Mouse (Mus musculus): ENCODE results near the gene Crat. TPM values are rescaled to one million over a fixed set of nuclear protein-coding genes. Genes with fewer than 3 reads are reported as not detected.

Gene Crat
- total and polyA plus RNA-seq, 2 experiments from 2014 or later: 27.6 to 51.5 TPM

GRCm38 (mm10) chr2:30384814-30385213 is 30.8 kb downstream of the Crat start:
- WGBS: 75% methylated on average over 5 of the region's 5 CpGs
- Histone ChIP-seq H3K9ac (replicated peaks; ENCODE audit: low read length) (no peak overlapping the region), H3K36me3 (ENCODE audit: insufficient read depth, low read length) (peaks cover 38% of the 10 kb centered on the region), H3K4me2 (ENCODE audit: low read depth, low read length) (no peak overlapping the region), H3K9me3 (ENCODE audit: low read length) (no peaks in the 10 kb centered on the region), H3K4me3 (ENCODE audit: low read length) (no peak overlapping the region), H3K4me1 (ENCODE audit: insufficient read depth, low read length) (no peaks in the 10 kb centered on the region), H3K27ac (no peak overlapping the region), H3K27me3 (ENCODE audit: insufficient read depth, low read length) (no peaks in the 10 kb centered on the region)
- no peak for TF ChIP-seq CTCF (IDR thresholded peaks at IDR 0.05; ENCODE audit: low read depth)
- ATAC-seq (no peak), DNase-seq (ENCODE audit: low spot score) (no peak)

GRCm38 (mm10) chr2:30381377-30381725 is 34.3 kb downstream of the Crat start:
- Histone ChIP-seq H3K27me3 (ENCODE audit: insufficient read depth, low read length) (no peaks in the 10 kb centered on the region), H3K4me2 (ENCODE audit: low read depth, low read length) (no peak overlapping the region), H3K9ac (replicated peaks; ENCODE audit: low read length) (no peak overlapping the region), H3K4me3 (ENCODE audit: low read length) (no peak overlapping the region), H3K9me3 (ENCODE audit: low read length) (no peaks in the 10 kb centered on the region), H3K36me3 (ENCODE audit: insufficient read depth, low read length) (peaks cover 66% of the 10 kb centered on the region), H3K4me1 (ENCODE audit: insufficient read depth, low read length) (no peaks in the 10 kb centered on the region), H3K27ac (no peak overlapping the region)
- TF ChIP-seq CTCF (IDR thresholded peaks at IDR 0.05; ENCODE audit: low read depth): no peak
- ATAC-seq: no peak
- WGBS: 92% methylated on average over 4 of the region's 4 CpGs
- DNase-seq (ENCODE audit: low spot score): no peak

DNA sequence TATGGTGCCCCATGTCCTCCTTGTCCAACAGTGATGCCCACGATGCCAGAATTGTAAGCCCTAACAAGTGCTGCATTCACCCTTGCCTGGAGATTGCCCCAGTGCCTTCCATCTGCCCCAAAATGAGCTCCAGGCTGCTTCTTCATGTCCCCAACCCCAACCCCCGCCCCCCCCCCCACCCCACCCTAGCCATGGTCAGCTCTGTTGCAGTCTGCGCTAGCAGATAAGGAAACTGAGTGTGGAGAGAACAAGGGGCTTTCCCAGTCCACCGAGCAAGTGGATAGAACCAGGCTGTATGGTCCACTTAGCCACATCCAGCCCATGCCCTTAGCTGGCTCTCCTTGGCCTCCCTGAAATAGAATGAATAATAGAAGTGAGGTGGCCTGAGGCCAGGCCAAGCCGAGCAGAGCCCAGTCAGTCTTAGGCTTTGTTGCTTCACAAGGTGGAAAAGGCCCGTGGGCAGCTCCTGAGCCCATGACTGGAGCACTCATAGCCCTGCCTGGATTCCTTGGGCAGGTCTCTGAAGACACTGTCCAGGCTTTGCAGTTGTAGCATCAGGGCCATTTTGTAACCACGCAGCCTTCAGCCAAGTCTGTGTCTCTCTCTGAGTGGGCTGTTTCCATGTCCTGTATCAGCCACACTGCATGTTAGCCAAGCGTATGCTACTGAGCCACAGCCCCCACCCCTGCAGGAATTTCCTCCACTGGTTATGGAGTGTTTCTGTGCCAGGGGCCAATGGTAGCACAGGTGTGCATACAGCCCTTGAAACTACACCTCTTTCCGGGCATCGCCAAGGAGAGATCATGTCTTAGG is 34.8 kb downstream of the Crat start:
- DNase-seq (ENCODE audit: low spot score) (no peak), ATAC-seq (no peak)
- Histone ChIP-seq H3K27ac (no peak overlapping the region), H3K4me2 (ENCODE audit: low read depth, low read length) (no peak overlapping the region), H3K4me1 (ENCODE audit: insufficient read depth, low read length) (no peaks in the 10 kb centered on the region), H3K9me3 (ENCODE audit: low read length) (no peaks in the 10 kb centered on the region), H3K4me3 (ENCODE audit: low read length) (no peak overlapping the region), H3K36me3 (ENCODE audit: insufficient read depth, low read length) (peaks cover 71% of the 10 kb centered on the region), H3K9ac (replicated peaks; ENCODE audit: low read length) (no peak overlapping the region), H3K27me3 (ENCODE audit: insufficient read depth, low read length) (no peaks in the 10 kb centered on the region)
- 92% methylated on average over 10 of the region's 10 CpGs for WGBS
- TF ChIP-seq CTCF (IDR thresholded peaks at IDR 0.05; ENCODE audit: low read depth): no peak

- H3K4me2 ChIP-seq (ENCODE audit: low read depth, low read length): no peak overlapping the region
- DNase-seq (ENCODE audit: low spot score) (no peak), ATAC-seq (no peak)
- no peak overlapping the region for H3K4me3 ChIP-seq (ENCODE audit: low read length)
- H3K27me3 ChIP-seq (ENCODE audit: insufficient read depth, low read length): no peaks in the 10 kb centered on the region
- TF ChIP-seq CTCF (IDR thresholded peaks at IDR 0.05; ENCODE audit: low read depth): no peak
- no peaks in the 10 kb centered on the region for H3K9me3 ChIP-seq (ENCODE audit: low read length)
- no peak overlapping the region for H3K27ac ChIP-seq
- H3K9ac ChIP-seq (replicated peaks; ENCODE audit: low read length): no peak overlapping the region
- H3K36me3 ChIP-seq (ENCODE audit: insufficient read depth, low read length): peaks cover 64% of the 10 kb centered on the region
- WGBS: 86% methylated on average over 7 of the region's 7 CpGs
- H3K4me1 ChIP-seq (ENCODE audit: insufficient read depth, low read length): no peaks in the 10 kb centered on the region
These were observed 36.3 kb downstream of the Crat start for GRCm38 (mm10) chr2:30379307-30379706.

DNA sequence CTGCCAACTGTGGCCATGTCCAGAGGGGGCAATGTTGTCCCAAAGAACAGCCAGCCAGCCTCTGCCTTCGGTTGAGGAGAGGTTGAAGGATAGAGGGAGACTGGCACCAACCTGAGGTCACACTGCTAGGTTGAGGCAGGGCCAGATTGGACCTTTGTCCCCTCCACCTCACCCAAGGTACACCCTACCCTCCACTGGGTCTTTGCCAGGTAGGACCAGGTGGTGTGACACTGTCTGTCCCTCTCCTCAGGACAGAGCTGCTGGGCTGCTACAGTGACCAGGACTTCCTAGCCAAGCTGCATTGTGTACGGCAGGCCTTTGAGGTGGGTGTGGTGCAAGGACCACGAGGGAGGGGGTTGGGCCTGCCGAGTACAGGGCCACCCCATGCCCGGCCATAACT is 37.9 kb downstream of the Crat start:
- WGBS: 91% methylated on average over 5 of the region's 5 CpGs
- DNase-seq (ENCODE audit: low spot score): no peak
- H3K9me3 ChIP-seq (ENCODE audit: low read length): no peaks in the 10 kb centered on the region
- no peak overlapping the region for H3K9ac ChIP-seq (replicated peaks; ENCODE audit: low read length)
- H3K4me1 ChIP-seq (ENCODE audit: insufficient read depth, low read length): no peaks in the 10 kb centered on the region
- no peak for ATAC-seq
- H3K4me3 ChIP-seq (ENCODE audit: low read length): no peak overlapping the region
- no peak for TF ChIP-seq CTCF (IDR thresholded peaks at IDR 0.05; ENCODE audit: low read depth)
- no peak overlapping the region for H3K27ac ChIP-seq
- H3K27me3 ChIP-seq (ENCODE audit: insufficient read depth, low read length): no peaks in the 10 kb centered on the region
- H3K36me3 ChIP-seq (ENCODE audit: insufficient read depth, low read length): peaks cover 63% of the 10 kb centered on the region; the same call in 1 of the 2 replicates
- H3K4me2 ChIP-seq (ENCODE audit: low read depth, low read length): no peak overlapping the region

DNA sequence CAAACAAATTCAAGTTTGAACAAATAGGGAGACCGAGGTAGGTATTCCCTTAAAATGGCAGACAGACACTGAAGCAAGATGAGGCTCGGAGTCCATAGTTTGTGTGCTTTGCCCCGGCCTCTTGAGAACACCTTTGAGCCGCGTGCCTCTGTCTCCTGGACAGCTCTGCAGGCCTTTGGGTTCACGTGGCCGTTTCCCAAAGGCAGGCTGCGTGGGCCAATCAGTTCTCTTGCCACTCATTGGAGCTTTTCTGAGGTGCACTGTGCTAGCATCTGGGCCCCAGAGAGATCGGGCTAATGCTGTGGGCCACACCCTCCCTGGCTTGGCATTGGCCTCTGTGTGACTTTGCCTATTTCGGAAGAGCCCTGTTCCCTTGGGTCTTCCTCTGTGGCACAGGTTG is 39.7 kb downstream of the Crat start:
- peaks cover 67% of the 10 kb centered on the region; the same call in 1 of the 2 replicates for H3K36me3 ChIP-seq (ENCODE audit: insufficient read depth, low read length)
- no peak overlapping the region for H3K4me2 ChIP-seq (ENCODE audit: low read depth, low read length)
- no peaks in the 10 kb centered on the region for H3K4me1 ChIP-seq (ENCODE audit: insufficient read depth, low read length)
- no peaks in the 10 kb centered on the region for H3K27me3 ChIP-seq (ENCODE audit: insufficient read depth, low read length)
- H3K9ac ChIP-seq (replicated peaks; ENCODE audit: low read length): no peak overlapping the region
- no peak overlapping the region for H3K4me3 ChIP-seq (ENCODE audit: low read length)
- WGBS: 94% methylated on average over 10 of the region's 10 CpGs
- no peaks in the 10 kb centered on the region for H3K9me3 ChIP-seq (ENCODE audit: low read length)
- no peak for TF ChIP-seq CTCF (IDR thresholded peaks at IDR 0.05; ENCODE audit: low read depth)
- ATAC-seq (no peak), DNase-seq (ENCODE audit: low spot score) (no peak)
- no peak overlapping the region for H3K27ac ChIP-seq

DNA sequence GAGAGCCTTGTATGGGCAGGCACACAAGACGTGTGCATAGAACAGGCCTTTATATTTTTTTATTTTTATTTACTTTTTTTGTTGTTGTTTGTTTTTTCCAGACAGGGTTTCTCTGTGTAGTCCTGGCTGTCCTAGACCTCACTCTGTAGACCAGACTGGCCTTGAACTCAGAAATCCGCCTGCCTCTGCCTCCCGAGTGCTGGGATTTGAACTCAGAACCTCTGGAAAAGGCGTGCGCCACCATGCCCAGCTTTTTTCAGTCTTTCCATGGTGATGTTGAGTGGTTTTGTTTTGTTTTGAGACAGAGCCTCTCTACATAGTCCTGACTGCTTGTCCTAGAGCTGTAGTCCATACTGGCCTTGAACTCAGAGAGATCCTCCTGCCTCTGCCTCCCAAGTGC is 42.9 kb downstream of the Crat start:
- no peak overlapping the region for H3K27ac ChIP-seq
- no peak overlapping the region for H3K9ac ChIP-seq (replicated peaks; ENCODE audit: low read length)
- no peaks in the 10 kb centered on the region for H3K4me1 ChIP-seq (ENCODE audit: insufficient read depth, low read length)
- H3K4me2 ChIP-seq (ENCODE audit: low read depth, low read length): no peak overlapping the region
- ATAC-seq: no peak
- no peak overlapping the region for H3K4me3 ChIP-seq (ENCODE audit: low read length)
- no peaks in the 10 kb centered on the region for H3K9me3 ChIP-seq (ENCODE audit: low read length)
- 96% methylated on average over 5 of the region's 5 CpGs for WGBS
- no peaks in the 10 kb centered on the region for H3K27me3 ChIP-seq (ENCODE audit: insufficient read depth, low read length)
- H3K36me3 ChIP-seq (ENCODE audit: insufficient read depth, low read length): peaks cover 72% of the 10 kb centered on the region
- no peak for TF ChIP-seq CTCF (IDR thresholded peaks at IDR 0.05; ENCODE audit: low read depth)
- DNase-seq (ENCODE audit: low spot score): no peak
